Comparison of ENCODE assay signal across 13 mouse cellular contexts in the genomic region with DNA sequence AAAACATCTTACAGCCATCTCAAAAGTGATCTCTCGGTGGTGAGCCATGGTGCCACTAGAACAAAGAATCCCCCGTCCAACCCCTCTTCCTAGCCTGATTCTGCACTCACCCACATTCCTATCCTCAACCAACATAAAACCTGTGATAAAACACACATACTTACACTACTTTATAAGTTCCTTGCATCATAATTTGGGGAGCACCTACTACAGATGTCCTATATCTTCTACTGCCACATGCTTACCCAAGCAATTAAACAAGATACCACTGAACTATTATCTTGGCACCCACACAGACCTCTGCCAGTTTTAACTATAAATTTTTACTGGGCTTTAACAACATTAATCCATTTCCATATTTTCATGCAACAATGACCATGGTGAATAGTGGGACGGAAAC.
"Had no signal": no experiment of that assay in that cellular context is flagged by ENCODE, and none has a peak within 500 bp of the region (broad histone marks: within the 10 kb centered on the region; RNA-seq: fewer than 3 reads in every experiment).

No protein-coding gene starts in this region.

- H3K4me3 ChIP-seq: limb, embryonic 15.5 days; midbrain, embryonic 13.5 days; midbrain, embryonic 15.5 days; neural tube, embryonic 12.5 days had no signal

- DNase-seq: lung, adult 18-20 months; lung, embryonic 14.5 days; lung, postnatal 10 days; lung, postnatal 4 days; right cerebral cortex, postnatal 14 days; thymus, adult 18-20 months; thymus, postnatal 14 days; thymus, postnatal 36 days had no signal

- H3K4me2 ChIP-seq: limb, embryonic 15.5 days; lung, embryonic 14.5 days; midbrain, embryonic 11.5 days; midbrain, embryonic 13.5 days; midbrain, embryonic 15.5 days; neural tube, embryonic 12.5 days had no signal

- H3K27ac ChIP-seq: limb, embryonic 15.5 days; midbrain, embryonic 13.5 days; midbrain, embryonic 15.5 days; neural tube, embryonic 12.5 days had no signal

- H3K9me3 ChIP-seq: limb, embryonic 15.5 days; midbrain, embryonic 13.5 days; midbrain, embryonic 15.5 days; neural tube, embryonic 12.5 days had no signal

- H3K4me1 ChIP-seq: limb, embryonic 15.5 days; midbrain, embryonic 15.5 days; neural tube, embryonic 12.5 days had no signal

- H3K36me3 ChIP-seq: limb, embryonic 15.5 days; midbrain, embryonic 13.5 days; midbrain, embryonic 15.5 days; neural tube, embryonic 12.5 days had no signal

- ATAC-seq: midbrain, embryonic 13.5 days; midbrain, embryonic 15.5 days had no signal

- H3K27me3 ChIP-seq: limb, embryonic 15.5 days; midbrain, embryonic 15.5 days; neural tube, embryonic 12.5 days had no signal

- H3K9ac ChIP-seq: limb, embryonic 15.5 days; lung, embryonic 14.5 days; midbrain, embryonic 13.5 days; midbrain, embryonic 15.5 days; neural tube, embryonic 12.5 days had no signal
